Mouse (Mus musculus) heart, embryonic 10.5 days (tissue): ENCODE measurements at regions not wholly inside any gene's neighbourhood (a gene's known extent, or its start where the extent isn't known, plus 50 kb on each side); places are given as distances from the start of the nearest gene placed in this dataset.

Experiments used
- DNase-seq: peaks from one replicate; pipeline ENCODE4 v3.0.0-alpha.2; 2017; ENCODE audit warnings: low spot score
- H3K27ac ChIP-seq: fragments of 300-500 bp; sonication (generic); 2 replicates; pipeline ENCODE4 v1.5.1; 2016; ENCODE audit warnings: mild to moderate bottlenecking
- H3K27me3 ChIP-seq: fragments of 300-500 bp; sonication (generic); 2 replicates; pipeline ENCODE4 v1.6.1; 2016; ENCODE audit warnings: mild to moderate bottlenecking; ENCODE audit not compliant: poor library complexity, insufficient read depth, severe bottlenecking
- H3K36me3 ChIP-seq: fragments of 300-500 bp; sonication (generic); 2 replicates; pipeline ENCODE4 v1.6.1; 2016; ENCODE audit warnings: mild to moderate bottlenecking, moderate library complexity
- H3K4me1 ChIP-seq: fragments of 300-500 bp; sonication (generic); 2 replicates; pipeline ENCODE4 v1.6.1; 2016; ENCODE audit warnings: mild to moderate bottlenecking
- H3K4me3 ChIP-seq: fragments of 300-500 bp; sonication (generic); 2 replicates; pipeline ENCODE4 v1.5.1; 2016; ENCODE audit warnings: mild to moderate bottlenecking, moderate library complexity
- H3K9me3 ChIP-seq: fragments of 300-500 bp; sonication (generic); 2 replicates; pipeline ENCODE4 v1.6.1; 2016; ENCODE audit warnings: mild to moderate bottlenecking, moderate library complexity

GRCm38 (mm10) chrX:21433501-21433900 is 50.8 kb upstream of the Agtr2 start:
- no peaks in the 10 kb centered on the region for H3K36me3 ChIP-seq
- H3K27me3 ChIP-seq, result no peaks in the 10 kb centered on the region
- no peak for DNase-seq

More at GRCm38 (mm10) chrX:21433501-21433900, 50.8 kb upstream of the Agtr2 start:
- Histone ChIP-seq H3K4me3 (no peak overlapping the region), H3K9me3 (no peaks in the 10 kb centered on the region), H3K27ac (no peak overlapping the region), H3K4me1 (no peaks in the 10 kb centered on the region)
